Comparison of ENCODE assay signal across 8 mouse cellular contexts in genomic region chr6:91410168-91410780, GRCm38 (mm10). TPM values are rescaled to one million over a fixed set of nuclear protein-coding genes. Genes with fewer than 3 reads are reported as not detected.
DNase-seq lines count a peak whose midpoint lies in the region; ATAC-seq and TF ChIP-seq lines count a peak whose summit lies in the region.

No protein-coding gene starts in this region.

- H3K9me3 ChIP-seq in liver, embryonic 11.5 days (ENCODE audit: control insufficient read depth, low read length), result no peaks in the 10 kb centered on the region
- no peaks in the 10 kb centered on the region for H3K9me3 ChIP-seq in intestine, embryonic 15.5 days

- peak overlapping the region; percentile 49 for H3K4me3 ChIP-seq in liver, embryonic 11.5 days (ENCODE audit: low read depth, low read length)
- peak overlapping the region; percentile 20; the same call in 1 of the 2 replicates for H3K4me3 ChIP-seq in intestine, embryonic 15.5 days (replicated peaks)
- peak overlapping the region; percentile 86 for H3K4me3 ChIP-seq in olfactory bulb, adult 2 months (ENCODE audit: insufficient read depth, low read depth, low read length)

- no peaks in the 10 kb centered on the region for H3K36me3 ChIP-seq in liver, embryonic 11.5 days (ENCODE audit: control insufficient read depth, insufficient read depth, low read length)
- no peaks in the 10 kb centered on the region for H3K36me3 ChIP-seq in intestine, embryonic 15.5 days

- intact Hi-C loops in left cerebral cortex, postnatal 25 days (cut with DNase I), result loop anchor here (5.0 kb wide), 1 partner anchor 238 kb away; no protein-coding TSS in a partner anchor

- peak overlapping the region; percentile 43 for H3K4me2 ChIP-seq in liver, embryonic 11.5 days
- peak overlapping the region; percentile 90 for H3K4me2 ChIP-seq in intestine, embryonic 15.5 days (replicated peaks)

- ATAC-seq in liver, embryonic 11.5 days (replicated peaks; ENCODE audit: low FRiP score), result no peak
- ATAC-seq in intestine, embryonic 15.5 days, result no peak

- H3K4me1 ChIP-seq in liver, embryonic 11.5 days (replicated peaks; ENCODE audit: control insufficient read depth, insufficient read depth, low read length), result peaks cover 8% of the 10 kb centered on the region
- peaks cover 17% of the 10 kb centered on the region for H3K4me1 ChIP-seq in intestine, embryonic 15.5 days (replicated peaks)
- H3K4me1 ChIP-seq in olfactory bulb, adult 2 months (ENCODE audit: control insufficient read depth, insufficient read depth, low read length), result peaks cover 19% of the 10 kb centered on the region

- H3K27ac ChIP-seq in liver, embryonic 11.5 days (ENCODE audit: low read depth, low read length), result no peak overlapping the region
- no peak overlapping the region for H3K27ac ChIP-seq in intestine, embryonic 15.5 days
- H3K27ac ChIP-seq in olfactory bulb, adult 2 months (ENCODE audit: insufficient read depth, low read depth, low read length), result no peak overlapping the region; the same call in 1 of the 2 replicates

- peak; percentile 33 for DNase-seq in liver, embryonic 11.5 days (ENCODE audit: low spot score)
- DNase-seq in liver, result no peak
- DNase-seq in embryo, embryonic 10 days (ENCODE audit: low spot score), result peak; percentile 8
- no peak for DNase-seq in frontal cortex, postnatal 36 days (ENCODE audit: low spot score in 2 of 2)
- no peak for DNase-seq in left cerebral cortex, postnatal 25 days (ENCODE audit: low spot score in 2 of 2)
- DNase-seq in lung, postnatal 14 days, result no peak

- H3K9ac ChIP-seq in liver, embryonic 11.5 days (ENCODE audit: low read depth, low read length), result no peak overlapping the region
- H3K9ac ChIP-seq in intestine, embryonic 15.5 days, result no peak overlapping the region

- TF ChIP-seq CTCF in olfactory bulb, adult 2 months (IDR thresholded peaks at IDR 0.05; ENCODE audit: insufficient read depth, low read depth, low read length), result no peak

- 2% methylated on average over 26 of the region's 26 CpGs for WGBS in liver, embryonic 11.5 days
- under 1% methylated on average over 26 of the region's 26 CpGs for WGBS in intestine, embryonic 15.5 days
- WGBS in olfactory bulb, adult 2 months, result 2% methylated on average over 26 of the region's 26 CpGs

- peaks cover 75% of the 10 kb centered on the region for H3K27me3 ChIP-seq in liver, embryonic 11.5 days (replicated peaks; ENCODE audit: control insufficient read depth, insufficient read depth, low read length)
- H3K27me3 ChIP-seq in intestine, embryonic 15.5 days (replicated peaks), result peaks cover 76% of the 10 kb centered on the region

- TF ChIP-seq POLR2A in olfactory bulb, adult 2 months (IDR thresholded peaks at IDR 0.05; ENCODE audit: insufficient read depth, low read depth, low read length), result no peak

RNA-seq across cellular contexts. Expression of gene Wnt7a, which starts 0.9 kb away (rescaled TPM):
- 0.05 and 0.30 TPM in 2 replicates for polyA plus RNA-seq in liver, embryonic 11.5 days (2014; fragmentation: Nextera tagmentation; extraction: Ambion mirVana)
- polyA plus RNA-seq in intestine, embryonic 15.5 days (2015; fragmentation: Nextera tagmentation; extraction: Ambion mirVana), result 0.08 TPM in 1 of 2 replicates, not detected in the other
- not detected in 2 replicates for polyA plus RNA-seq in olfactory bulb, adult 2 months (2012; ENCODE audit: insufficient read depth, insufficient read length, low replicate concordance, missing spikeins)
- 10 to 100 TPM; 11.6 to 16.3 TPM for total RNA-seq in left cerebral cortex, postnatal 25 days (2021)

Comparison
In these comparisons a context has a peak if more than half of its experiments do, and no peak if none do; other contexts are left out.
1. DNase-seq: peak in liver, embryonic 11.5 days (single experiment) and embryo, embryonic 10 days (single experiment); none in liver (single experiment), frontal cortex, postnatal 36 days (0 of 2), left cerebral cortex, postnatal 25 days (0 of 2) and lung, postnatal 14 days (single experiment).
2. H3K4me3 ChIP-seq: peak in every context shown above with its lines; median percentile 86 in olfactory bulb, adult 2 months; 49 in liver, embryonic 11.5 days; 20 in intestine, embryonic 15.5 days.